Mouse (Mus musculus) cerebellum, adult 2 months (tissue): Measurements from ENCODE around the gene 2610044O15Rik8. TPM values are rescaled to one million over a fixed set of nuclear protein-coding genes. Genes with fewer than 3 reads are reported as not detected.
"Not testable (repeated sequence)": the region's sequence is repeated elsewhere in the genome, so short reads cannot be mapped to it uniquely, and the experiment has no call there.

Source experiments
- DNase-seq, 2 experiments: peaks; one replicate each; pipeline ENCODE4 v3.0.0; 2021
- H3K27ac ChIP-seq: fragments of 200-500 bp; 2 replicates; pipeline ENCODE4 v1.5.1; 2012; ENCODE audit warnings: low read length, control low read depth, inconsistent platforms; ENCODE audit not compliant: insufficient read depth
- H3K27me3 ChIP-seq: fragments of 200-500 bp; 2 replicates; pipeline ENCODE4 v1.6.1; 2012; ENCODE audit warnings: inconsistent platforms, mild to moderate bottlenecking, low read length, moderate library complexity; ENCODE audit not compliant: control insufficient read depth, insufficient read depth
- H3K4me1 ChIP-seq: fragments of 200-500 bp; 2 replicates; pipeline ENCODE4 v1.6.1; 2011; ENCODE audit warnings: low read length; ENCODE audit not compliant: control insufficient read depth, insufficient read depth
- H3K4me3 ChIP-seq: fragments of 200-500 bp; replicated peaks from 2 replicates; pipeline ENCODE3; 2011; ENCODE audit warnings: mild to moderate bottlenecking, low read depth, low read length, control low read depth; ENCODE audit not compliant: insufficient read depth
- CTCF ChIP-seq: fragments of 200-500 bp; IDR thresholded peaks from 2 replicates; pipeline ENCODE4 v1.5.1; 2011; ENCODE audit warnings: low read depth, mild to moderate bottlenecking, control low read depth, low read length, moderate library complexity, borderline replicate concordance; ENCODE audit not compliant: insufficient read depth
- POLR2A ChIP-seq: fragments of 200-500 bp; IDR thresholded peaks from 2 replicates; pipeline ENCODE4 v1.6.1; 2011; ENCODE audit warnings: low read length, control low read depth, borderline replicate concordance; ENCODE audit not compliant: insufficient read depth
- WGBS: fragments of 180-500 bp; shearing (Covaris S2); methylation state at CpG from one replicate; pipeline ENCODE4 v1.1.7; 2018; 5-methylcytosine and 5-hydroxymethylcytosine counted together
- polyA plus RNA-seq: library from polyadenylated mRNA; depleted of rRNA; stranded (reverse); fragments of >200 nt; gene quantifications from 2 replicates; pipeline ENCODE4 v1.2.3, GENCODE M21; 2012; rRNA removed

The 2610044O15Rik8 gene
- 16.7 and 16.9 TPM in 2 replicates for polyA plus RNA-seq

DNA sequence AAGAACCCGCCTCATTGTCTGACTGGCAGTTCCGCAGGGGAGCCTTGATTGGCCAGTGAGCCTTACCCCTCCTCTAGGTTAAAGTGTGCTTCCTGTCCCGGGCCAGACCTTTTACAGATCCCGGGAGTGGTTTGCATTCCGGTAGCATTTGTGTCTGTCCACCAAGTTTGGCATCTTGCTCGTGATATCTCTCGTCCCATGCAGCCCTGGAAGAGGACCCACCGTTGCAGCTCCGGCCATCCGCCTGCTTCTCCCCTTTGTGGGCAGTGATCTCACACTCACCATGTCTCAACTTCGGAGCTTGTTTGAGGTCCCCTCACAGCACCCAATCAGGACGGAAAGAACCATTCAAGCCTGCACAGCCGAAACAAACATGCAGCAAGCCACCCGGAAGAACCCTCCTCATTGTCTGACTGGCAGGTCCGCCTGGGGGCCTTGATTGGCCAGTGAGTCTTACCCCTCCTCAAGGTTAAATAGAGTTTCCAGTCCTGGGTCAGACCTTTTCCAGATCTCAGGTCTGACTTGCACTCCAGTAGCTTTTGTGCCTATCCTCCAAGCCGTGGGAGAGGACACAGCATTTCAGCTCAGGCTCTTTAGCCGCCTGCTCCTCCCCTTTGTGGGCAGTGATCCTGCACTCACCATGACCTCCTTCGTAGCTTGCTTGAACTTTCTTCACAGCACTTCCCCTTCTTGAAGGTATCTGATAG lies at the start of gene 2610044O15Rik8:
TSS of gene 2610044O15Rik8 (minus strand) at position 380 of the 707 bp plus-strand sequence.
- WGBS = under 1% methylated on average over 18 of the region's 18 CpGs

DNA sequence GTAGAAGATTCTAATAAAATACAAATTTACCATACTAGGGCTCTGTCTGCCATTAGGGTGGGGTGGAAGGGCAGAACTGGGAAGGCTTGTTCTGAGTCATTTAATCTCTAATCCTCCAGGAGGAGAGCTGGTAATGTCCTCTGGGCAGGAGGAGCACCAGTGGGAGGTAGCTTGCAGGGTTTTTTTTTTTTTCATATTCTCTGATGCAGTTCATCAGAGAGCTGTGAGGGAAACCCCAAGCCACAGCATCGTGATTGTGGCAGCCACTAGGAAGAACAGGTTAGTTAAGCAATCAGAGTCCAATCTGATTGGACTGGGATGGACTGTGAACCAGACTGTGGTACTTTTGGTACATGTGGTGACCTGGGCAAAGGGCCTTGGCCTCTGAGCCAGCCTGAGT lies 31.7 kb upstream of the 2610044O15Rik8 start:
- H3K27ac ChIP-seq = no peak overlapping the region

More for the DNA sequence above, at the start of gene 2610044O15Rik8:
- Histone ChIP-seq H3K27ac (peak within 1 kb of the TSS; percentile 49; the same call in 1 of the 2 replicates), H3K27me3 (no peaks in the 10 kb centered on the region), H3K4me3 (peak within 1 kb of the TSS; percentile 70), H3K4me1 (peaks cover 4% of the 10 kb centered on the region; the same call in 1 of the 2 replicates)
- DNase-seq = peak; percentile 89 to 90
- TF ChIP-seq POLR2A (peak; percentile 29; the same call in 1 of the 2 replicates), CTCF (no peak)

DNA sequence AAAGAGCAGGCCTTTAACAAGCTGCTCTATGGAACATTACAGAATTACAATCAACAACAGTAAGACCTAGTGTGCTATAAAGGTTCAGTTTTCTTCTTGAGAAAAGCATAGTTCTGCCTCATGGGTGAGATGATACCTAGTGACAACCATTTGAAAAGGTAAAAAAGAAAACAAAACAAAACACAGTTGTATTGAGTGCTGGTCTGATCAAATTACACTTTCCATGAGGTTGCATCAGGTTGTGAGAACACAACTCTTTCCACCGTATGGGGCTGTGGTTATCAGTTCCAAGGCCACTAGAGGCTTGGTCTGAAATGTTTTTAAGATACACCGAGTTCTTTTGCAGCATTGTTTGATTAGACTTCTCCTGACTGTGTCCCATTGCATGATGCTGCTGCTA lies 30.1 kb upstream of the 2610044O15Rik8 start:
- TF ChIP-seq POLR2A (no peak), CTCF (no peak)

More for the DNA sequence above, 31.7 kb upstream of the 2610044O15Rik8 start:
- no peak for DNase-seq
- TF ChIP-seq CTCF = no peak
- TF ChIP-seq POLR2A = no peak
- WGBS = 92% methylated on average over 1 of the region's 1 CpGs
- Histone ChIP-seq H3K27me3 (no peaks in the 10 kb centered on the region), H3K4me1 (no peaks in the 10 kb centered on the region), H3K4me3 (no peak overlapping the region)

DNA sequence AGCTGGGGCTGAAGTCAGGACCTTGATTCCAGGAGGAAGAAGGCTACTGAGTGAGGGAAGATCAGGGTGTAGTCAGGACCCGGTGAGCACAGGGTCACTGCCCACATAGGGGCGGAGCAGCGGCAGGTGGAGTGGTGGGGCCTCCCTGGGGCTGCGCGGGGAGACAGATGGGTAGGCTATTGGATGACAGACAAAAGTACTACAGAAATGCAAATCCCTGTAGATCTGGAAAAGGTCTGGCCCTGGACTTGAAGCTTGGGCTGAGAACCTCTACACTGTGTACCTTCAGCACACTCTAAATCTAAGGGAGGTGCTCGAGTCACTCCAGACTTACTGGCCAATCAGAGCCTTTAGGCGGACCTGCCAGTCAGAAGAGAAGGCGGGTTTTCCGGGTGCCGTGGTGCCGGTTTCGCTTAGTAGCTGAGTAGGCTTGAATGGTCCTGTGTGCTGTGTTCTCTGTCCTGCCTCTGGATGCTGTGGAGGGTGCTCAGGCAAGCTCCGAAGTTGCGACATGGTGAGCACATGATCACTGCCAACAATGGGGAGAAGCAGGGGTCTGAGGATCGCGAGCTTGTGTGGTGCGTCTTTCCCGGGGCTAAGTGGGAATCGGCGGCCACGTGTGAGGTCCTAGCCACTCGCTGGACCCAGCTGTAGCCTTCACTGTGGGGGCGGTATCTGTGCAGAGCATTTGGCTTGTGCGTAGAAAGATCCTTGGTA lies 29.2 kb upstream of the 2610044O15Rik8 start:
- not testable (repeated sequence) for H3K27me3 ChIP-seq, H3K27ac ChIP-seq, H3K4me1 ChIP-seq
- peak overlapping the region; percentile 75 for H3K4me3 ChIP-seq
- under 1% methylated on average over 24 of the region's 24 CpGs for WGBS
- DNase-seq = peak; percentile 77 to 78

More for the DNA sequence above, 30.1 kb upstream of the 2610044O15Rik8 start:
- Histone ChIP-seq H3K4me1 (no peaks in the 10 kb centered on the region), H3K27me3 (no peaks in the 10 kb centered on the region), H3K4me3 (no peak overlapping the region), H3K27ac (no peak overlapping the region)
- DNase-seq = no peak
- 86% methylated on average over 2 of the region's 2 CpGs for WGBS

DNA sequence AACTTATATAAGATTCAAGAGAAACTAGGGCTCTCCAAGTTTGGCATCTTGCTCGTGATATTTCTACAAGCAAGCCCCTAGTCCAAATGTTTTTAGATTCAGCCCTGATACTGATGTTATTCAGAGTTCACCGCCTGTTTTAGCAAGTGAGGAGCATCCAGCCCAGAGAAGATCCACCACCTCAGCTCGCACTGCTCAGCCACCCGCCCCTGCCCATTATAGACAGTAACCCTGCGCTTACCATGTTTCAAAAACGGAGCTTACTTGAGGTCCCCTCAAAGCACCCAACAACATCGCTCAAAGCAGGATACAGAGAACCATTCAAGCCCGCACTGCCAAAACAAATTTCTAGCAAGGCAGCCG lies 561 bp downstream of the 2610044O15Rik8 start:
- DNase-seq = no peak
- 0 out of 2 replicates have a peak overlapping the region, but pooled peaks have one; percentile 8 for H3K27ac ChIP-seq
- H3K27me3 ChIP-seq = no peaks in the 10 kb centered on the region
- under 1% methylated on average over 9 of the region's 9 CpGs for WGBS
- TF ChIP-seq CTCF (no peak), POLR2A (no peak; the same call in 1 of the 2 replicates)
- H3K4me1 ChIP-seq = peaks cover 4% of the 10 kb centered on the region; the same call in 1 of the 2 replicates
- peak overlapping the region; percentile 57 for H3K4me3 ChIP-seq

Other genes with a start within 250 kb of the 2610044O15Rik8 start
- gene Ccdc7a, start 168.9 kb downstream of the 2610044O15Rik8 start, polyA plus RNA-seq = not detected in 2 replicates
- gene Ccdc7b, start 167.3 kb downstream of the 2610044O15Rik8 start, polyA plus RNA-seq = not detected in 2 replicates
- not detected in 2 replicates for gene Gm10999, start 102.7 kb downstream of the 2610044O15Rik8 start, polyA plus RNA-seq